Mouse (Mus musculus) C2C12 (cell line): ENCODE results near the gene Lrrn4cl.

Source experiments
- CEBPB ChIP-seq: IDR thresholded peaks from one replicate; pipeline ENCODE4 v1.6.1; 2011; ENCODE audit warnings: low read depth, mild to moderate bottlenecking, control low read depth, moderate library complexity
- CTCF ChIP-seq: IDR thresholded peaks from one replicate; pipeline ENCODE4 v1.5.1; 2011; ENCODE audit not compliant: control insufficient read depth, insufficient read depth, insufficient read length
- MAX ChIP-seq: IDR thresholded peaks from one replicate; pipeline ENCODE4 v1.6.1; 2011; ENCODE audit warnings: mild to moderate bottlenecking, control low read depth
- MYOG ChIP-seq: IDR thresholded peaks from one replicate; pipeline ENCODE4 v1.6.1; 2011; ENCODE audit not compliant: control insufficient read depth, insufficient read length; ENCODE audit errors: extremely low read depth

DNA sequence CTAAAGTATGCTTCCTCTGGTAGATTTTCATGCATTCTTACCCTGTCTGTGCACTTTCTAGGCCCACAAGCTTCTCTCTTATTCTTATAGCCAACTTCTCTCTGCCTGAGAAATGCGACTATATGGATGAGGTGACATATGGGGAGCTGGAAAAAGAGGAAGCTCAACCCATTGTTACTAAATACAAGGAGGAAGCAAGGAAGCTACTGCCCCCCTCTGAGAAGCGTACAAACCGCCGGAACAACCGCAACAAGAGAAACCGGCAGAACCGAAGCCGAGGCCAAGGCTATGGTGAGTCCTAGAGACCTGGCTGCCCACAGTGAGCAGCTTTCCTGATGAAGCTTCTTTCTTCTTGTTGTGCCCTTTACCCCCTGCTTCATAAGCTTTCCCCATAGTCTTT is 20.9 kb upstream of the Lrrn4cl start, which contains the start of gene AC129217.1:
- TF ChIP-seq CTCF (no peak), MYOG (no peak), CEBPB (no peak), MAX (no peak)
